Mouse (Mus musculus): Measurements from ENCODE around the gene Trhde.

DNA sequence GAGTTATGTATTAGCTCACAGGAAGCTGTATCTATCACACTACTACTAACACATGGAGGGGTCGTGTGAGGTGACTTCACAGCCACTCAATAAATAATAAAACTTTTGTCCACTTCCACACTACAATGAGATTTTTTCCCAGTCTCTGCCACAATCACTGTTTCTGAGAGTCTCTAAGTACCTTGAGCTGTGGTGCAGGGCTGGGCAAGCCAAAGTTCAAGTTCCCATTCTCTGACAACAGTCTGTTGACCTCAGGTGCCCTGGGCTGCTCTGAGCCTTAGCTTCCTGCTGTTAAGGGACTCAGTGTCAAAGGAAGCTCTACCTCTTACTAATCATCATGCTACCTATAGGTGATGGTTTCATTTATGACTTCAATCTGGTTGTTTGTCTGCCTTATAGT is 3.3 kb downstream of the Trhde start:
- TF ChIP-seq POLR2A (IDR thresholded peaks at IDR 0.05; ENCODE audit: low read depth, low read length), result no peak
- TF ChIP-seq CTCF (conservative IDR thresholded peaks at IDR 0.05; ENCODE audit: insufficient read depth, insufficient read length, low read depth, low read length), result no peak

All from kidney, adult 2 months (tissue).